Mouse (Mus musculus) brain, embryonic 14.5 days (tissue): Measurements from ENCODE around the gene Nubp1.

Experiments
- CTCF ChIP-seq: fragments of 200-500 bp; IDR thresholded peaks from 2 replicates; pipeline ENCODE4 v1.5.1; 2012; ENCODE audit warnings: inconsistent platforms, mild to moderate bottlenecking, moderate library complexity, borderline replicate concordance; ENCODE audit not compliant: insufficient read depth, insufficient read length; ENCODE audit errors: extremely low read depth
- POLR2A ChIP-seq: fragments of 200-500 bp; IDR thresholded peaks from 2 replicates; pipeline ENCODE4 v1.6.1; 2012; ENCODE audit warnings: mild to moderate bottlenecking, inconsistent platforms, borderline replicate concordance; ENCODE audit not compliant: poor library complexity, insufficient read depth, insufficient read length, severe bottlenecking; ENCODE audit errors: extremely low read depth

DNA sequence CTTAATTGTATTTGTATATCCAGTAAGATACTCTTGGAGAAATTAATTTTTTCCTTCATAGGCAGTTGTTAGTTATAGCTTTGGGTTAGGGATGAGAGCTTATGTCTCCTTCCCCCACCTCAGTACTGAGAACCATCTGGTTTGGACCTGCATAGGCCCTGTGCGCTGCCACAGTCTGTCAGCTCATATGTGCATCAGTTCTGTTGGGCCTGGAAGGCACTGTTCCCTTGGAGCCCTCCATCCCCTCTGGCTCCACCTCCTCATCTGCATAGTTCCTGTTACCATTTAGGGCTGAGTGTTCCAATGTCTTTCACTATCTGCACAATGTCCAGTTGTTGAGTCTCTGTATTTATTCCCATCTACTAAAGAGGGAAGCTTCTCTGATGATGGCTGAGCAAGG lies 56.5 kb downstream of the Nubp1 start:
- TF ChIP-seq POLR2A (no peak), CTCF (no peak)
